Mouse (Mus musculus): ENCODE results near the gene Ubald1. TPM values are rescaled to one million over a fixed set of nuclear protein-coding genes. Genes with fewer than 3 reads are reported as not detected.

Ubald1 gene
- total RNA-seq, 2 experiments from 2014 or later, result 93.5 to 103 TPM

DNA sequence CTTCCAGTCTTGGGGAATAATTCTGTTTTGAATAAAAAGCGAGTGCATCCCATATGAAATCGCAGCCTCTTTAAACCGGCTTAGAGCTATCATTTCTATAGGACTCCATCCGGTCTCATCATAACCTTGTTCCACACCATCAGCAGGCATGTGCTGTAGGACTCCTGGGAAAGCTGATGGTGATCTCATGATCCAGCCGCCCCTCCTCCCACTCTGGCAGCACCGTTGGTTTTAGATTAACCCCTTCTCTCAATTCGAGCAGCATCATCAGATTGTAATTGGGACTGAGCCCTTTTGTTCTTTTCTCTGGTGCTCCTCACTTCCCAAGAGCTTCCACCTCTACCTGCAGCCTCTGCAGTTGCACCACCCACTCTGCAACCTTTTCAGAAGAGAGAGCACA, 21.1 kb upstream of the Ubald1 start:
- no peak for DNase-seq (ENCODE audit: extremely low spot score in 1 of 2, low spot score in 1 of 2)

DNA sequence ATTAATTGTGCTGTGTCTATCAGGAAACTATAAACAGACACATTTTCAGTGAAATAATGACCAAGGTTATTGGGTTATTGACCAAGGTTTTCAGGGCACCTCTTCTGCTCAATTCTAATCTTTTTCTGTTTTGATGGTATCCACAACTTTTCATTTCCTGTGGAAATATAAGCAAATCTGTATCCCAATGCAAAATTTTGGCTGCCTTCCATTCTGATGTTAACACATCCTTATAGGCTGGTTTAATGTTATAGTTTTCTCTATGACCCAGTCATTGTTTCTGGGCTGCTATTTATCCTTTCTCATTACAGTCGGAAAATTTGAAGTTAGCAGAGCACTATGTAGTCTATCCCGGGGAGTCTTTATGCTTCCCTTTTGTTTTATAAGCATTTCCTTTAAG, 19.6 kb upstream of the Ubald1 start:
- DNase-seq (ENCODE audit: extremely low spot score in 1 of 2, low spot score in 1 of 2), result no peak

DNA sequence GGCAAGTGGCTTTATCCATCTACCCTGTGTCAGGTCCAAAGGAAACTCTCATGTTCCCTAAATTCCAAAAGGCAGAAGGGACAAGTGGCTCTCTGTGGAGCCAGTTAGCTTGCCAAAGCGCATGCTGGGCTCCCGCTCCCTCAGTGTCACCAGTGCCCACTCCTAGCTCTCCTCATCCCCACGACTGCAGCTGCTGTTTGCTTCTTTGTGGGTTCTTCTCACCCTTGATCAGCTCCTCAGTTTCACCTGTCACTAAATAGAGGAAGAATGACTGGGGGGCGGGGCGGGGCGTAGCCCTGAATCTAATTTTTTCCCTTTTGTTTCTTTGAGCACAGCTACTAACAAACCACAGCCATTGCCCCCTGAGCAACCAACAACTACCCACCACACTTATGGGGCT, 18.8 kb upstream of the Ubald1 start:
- no peak for DNase-seq (ENCODE audit: extremely low spot score in 1 of 2, low spot score in 1 of 2)

- DNase-seq (ENCODE audit: extremely low spot score in 1 of 2, low spot score in 1 of 2), result no peak
Observed at GRCm38 (mm10) chr16:4897146-4897730, 17.1 kb upstream of the Ubald1 start.

- no peak for DNase-seq (ENCODE audit: extremely low spot score in 1 of 2, low spot score in 1 of 2)
Observed at GRCm38 (mm10) chr16:4896249-4897027, 16.3 kb upstream of the Ubald1 start.

- DNase-seq (ENCODE audit: extremely low spot score in 1 of 2, low spot score in 1 of 2), result no peak
Observed at GRCm38 (mm10) chr16:4894201-4894908, 14.2 kb upstream of the Ubald1 start.

GRCm38 (mm10) chr16:4892171-4892570, 12.1 kb upstream of the Ubald1 start:
- no peak for DNase-seq (ENCODE audit: extremely low spot score in 1 of 2, low spot score in 1 of 2)

DNA sequence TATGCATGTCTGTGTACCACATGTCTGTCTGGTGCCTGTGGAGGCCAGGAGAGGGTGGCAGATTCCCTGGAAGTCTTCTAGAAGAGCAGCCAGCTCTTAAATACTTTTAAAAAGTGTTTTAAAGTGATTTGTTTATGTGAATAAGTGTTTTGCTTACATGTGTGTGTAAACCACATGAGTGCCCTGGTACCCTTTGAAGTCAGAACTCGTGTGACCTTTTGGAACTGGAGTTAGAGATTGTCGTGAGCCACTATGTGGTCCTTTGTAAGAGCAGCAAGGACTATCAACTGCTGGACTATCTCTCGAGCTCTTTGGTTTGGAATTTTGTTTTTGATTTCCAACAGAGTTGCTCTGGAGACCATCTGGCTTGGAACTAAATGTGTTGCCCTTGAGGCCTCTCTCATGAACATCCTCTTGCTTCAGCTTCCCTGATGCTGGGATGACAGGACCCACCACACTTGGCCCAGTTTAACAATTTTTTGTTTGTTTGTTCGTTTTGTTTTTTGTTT, 10.1 kb upstream of the Ubald1 start:
- DNase-seq (ENCODE audit: extremely low spot score in 1 of 2, low spot score in 1 of 2), result no peak

- DNase-seq (ENCODE audit: extremely low spot score in 1 of 2, low spot score in 1 of 2), result no peak
Observed at GRCm38 (mm10) chr16:4886690-4887020, 6.5 kb upstream of the Ubald1 start.

DNA sequence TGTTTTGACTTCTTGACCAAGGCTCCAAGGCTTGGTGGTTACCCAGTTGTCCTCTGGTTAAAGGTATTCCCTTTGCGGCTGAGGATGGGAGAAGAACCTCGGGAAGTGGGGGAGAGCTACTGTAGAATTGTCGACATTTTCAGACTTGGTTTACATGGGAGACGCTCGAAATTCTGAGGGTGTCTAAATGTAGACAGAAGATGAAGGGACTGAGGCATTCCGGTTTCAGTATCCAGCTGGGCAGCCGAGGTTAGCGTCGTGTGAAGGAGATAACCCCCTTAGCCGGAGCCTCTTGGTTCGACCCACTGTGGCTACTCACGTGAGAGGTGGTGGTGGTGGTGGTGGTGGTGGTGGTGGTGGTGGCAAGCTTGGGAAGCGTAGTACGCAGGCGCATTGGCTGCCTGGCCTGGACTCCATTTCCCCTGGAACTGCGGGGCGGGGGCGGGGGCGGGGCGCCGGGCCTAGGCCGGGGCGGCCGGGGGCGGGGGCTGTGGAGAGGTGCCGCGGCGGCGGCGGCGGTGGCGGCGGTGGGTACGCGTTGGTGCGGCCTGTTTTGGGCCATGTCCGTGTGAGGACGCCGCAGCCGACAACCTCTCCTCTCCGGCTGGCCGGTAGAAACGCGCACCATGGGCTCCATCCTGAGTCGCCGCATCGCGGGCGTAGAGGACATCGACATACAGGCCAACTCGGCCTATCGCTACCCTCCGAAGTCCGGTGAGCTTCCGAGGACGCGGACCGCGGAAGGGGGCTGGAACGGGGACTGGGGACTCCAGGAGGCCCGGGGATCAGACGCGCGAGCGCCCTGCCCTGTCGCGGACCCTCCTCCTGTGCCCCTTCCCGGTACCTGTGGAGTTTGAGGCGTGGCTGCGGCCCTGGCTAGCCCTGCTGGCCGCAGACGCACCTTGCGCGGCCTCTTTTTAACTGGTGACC, 5.9 kb upstream of the Ubald1 start, which contains the start of gene Mgrn1:
Gene Mgrn1 (plus strand): TSS at position 490 of the 930 bp plus-strand sequence.
- peak; percentile 66 to 72 for DNase-seq (ENCODE audit: extremely low spot score in 1 of 2, low spot score in 1 of 2)

DNA sequence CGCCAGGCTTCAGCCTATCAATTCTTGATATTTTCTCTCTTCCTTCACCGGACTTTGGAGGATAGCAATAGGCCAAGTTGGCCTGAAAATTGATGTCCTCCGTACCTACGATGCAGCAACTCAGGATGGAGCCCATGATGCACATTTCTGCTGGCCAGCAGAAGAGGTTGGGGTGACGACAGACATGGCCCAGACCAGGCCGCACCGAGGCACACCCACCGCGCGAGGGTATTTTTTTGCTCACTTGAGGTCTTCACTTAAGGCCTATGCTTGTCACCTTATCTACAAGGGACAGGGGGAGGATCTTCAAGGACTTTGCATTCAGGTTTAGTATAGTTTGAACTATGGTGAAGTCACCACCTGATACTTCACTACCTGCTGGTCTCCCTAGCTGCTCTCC, 4.8 kb upstream of the Ubald1 start:
- DNase-seq (ENCODE audit: extremely low spot score in 1 of 2, low spot score in 1 of 2), result no peak

- DNase-seq (ENCODE audit: extremely low spot score in 1 of 2, low spot score in 1 of 2), result no peak
Observed at GRCm38 (mm10) chr16:4881400-4882351, 1.6 kb upstream of the Ubald1 start.

DNA sequence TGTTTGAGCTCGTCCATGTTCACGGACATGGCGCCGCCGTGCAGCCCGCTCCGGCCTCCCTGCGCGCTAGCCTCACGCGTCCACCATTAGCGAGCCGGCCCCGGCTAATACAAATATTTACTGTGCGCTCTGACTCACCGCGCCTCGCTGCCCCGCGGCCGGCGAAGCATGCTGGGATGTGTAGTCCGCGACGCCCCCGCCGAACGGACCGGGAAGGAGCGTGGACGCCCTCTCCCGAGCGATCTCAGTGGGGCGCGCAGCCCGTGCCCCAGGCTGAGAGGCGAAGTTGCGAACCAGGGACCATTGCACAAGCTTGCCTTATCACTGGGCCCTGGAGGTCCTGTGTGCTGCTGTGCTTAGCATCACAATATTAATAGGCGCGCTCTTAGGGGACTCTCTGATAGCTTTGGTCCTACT, 399 bp downstream of the Ubald1 start:
- peak; percentile 82 to 83 for DNase-seq (ENCODE audit: extremely low spot score in 1 of 2, low spot score in 1 of 2)

GRCm38 (mm10) chr16:4879101-4879707, 911 bp downstream of the Ubald1 start:
- peak; percentile 41 to 42 for DNase-seq (ENCODE audit: extremely low spot score in 1 of 2, low spot score in 1 of 2)

- no peak for DNase-seq (ENCODE audit: extremely low spot score in 1 of 2, low spot score in 1 of 2)
Observed at GRCm38 (mm10) chr16:4878192-4878885, 1.8 kb downstream of the Ubald1 start.

GRCm38 (mm10) chr16:4877701-4878100, 2.4 kb downstream of the Ubald1 start:
- DNase-seq (ENCODE audit: extremely low spot score in 1 of 2, low spot score in 1 of 2), result no peak

DNA sequence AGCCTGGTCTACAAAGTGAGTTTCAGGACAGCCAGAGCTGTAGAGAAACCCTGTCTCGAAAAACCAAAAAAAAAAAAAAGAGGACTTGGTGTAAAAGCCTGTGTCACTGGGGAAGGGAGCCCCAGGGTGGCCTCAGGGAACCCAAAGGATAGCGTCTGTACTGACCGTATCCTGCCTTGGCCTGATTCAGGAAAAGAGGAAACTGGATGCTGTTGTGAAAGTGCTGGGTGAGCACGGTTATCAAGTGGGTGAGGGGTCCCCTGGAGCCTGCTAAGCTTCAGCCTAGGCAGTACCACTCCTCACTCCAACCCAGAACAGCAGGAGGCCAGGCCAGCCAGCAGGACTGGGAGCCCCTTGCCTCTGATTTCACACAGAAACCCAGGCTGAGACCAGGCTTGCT, 2.9 kb downstream of the Ubald1 start:
- no peak for DNase-seq (ENCODE audit: extremely low spot score in 1 of 2, low spot score in 1 of 2)

- peak in 1 of 2 experiments; percentile 65 for DNase-seq (ENCODE audit: extremely low spot score in 1 of 2, low spot score in 1 of 2)
Observed at GRCm38 (mm10) chr16:4876033-4876680, 4.0 kb downstream of the Ubald1 start.

All from layer of hippocampus, postnatal 25 days (tissue).